Mouse (Mus musculus) stomach, postnatal 0 days (tissue): ENCODE data around the gene Prpf19. TPM values are rescaled to one million over a fixed set of nuclear protein-coding genes. Genes with fewer than 3 reads are reported as not detected.

ENCODE experiments used
- ATAC-seq: fragments of 200-750 bp; cut with Nextera tagmentation; 2 replicates; pipeline ENCODE4 v1.8.0; 2017; ENCODE audit not compliant: low FRiP score, low TSS enrichment
- DNase-seq: peaks from one replicate; pipeline ENCODE4 v3.0.0-alpha.2; 2016; ENCODE audit warnings: low spot score
- H3K27ac ChIP-seq: fragments of 300-500 bp; sonication (generic); replicated peaks from 2 replicates; pipeline ENCODE4 v1.5.1; 2014; ENCODE audit warnings: mild to moderate bottlenecking, control low read depth
- H3K27me3 ChIP-seq: fragments of 300-500 bp; sonication (generic); 2 replicates; pipeline ENCODE4 v1.6.1; 2014; ENCODE audit warnings: low read length; ENCODE audit not compliant: control insufficient read depth, insufficient read depth
- H3K36me3 ChIP-seq: fragments of 300-500 bp; sonication (generic); 2 replicates; pipeline ENCODE4 v1.6.1; 2014; ENCODE audit warnings: low read length, mixed read lengths; ENCODE audit not compliant: control insufficient read depth, insufficient read depth
- H3K4me1 ChIP-seq: fragments of 300-500 bp; sonication (generic); replicated peaks from 2 replicates; pipeline ENCODE4 v1.6.1; 2014; ENCODE audit warnings: antibody characterized with exemption; ENCODE audit not compliant: control insufficient read depth, insufficient read depth
- H3K4me2 ChIP-seq: fragments of 300-500 bp; sonication (generic); replicated peaks from 2 replicates; pipeline ENCODE4 v1.6.1; 2014; ENCODE audit warnings: low read depth, mild to moderate bottlenecking, control low read depth, moderate library complexity
- H3K4me3 ChIP-seq: fragments of 300-500 bp; sonication (generic); 2 replicates; pipeline ENCODE4 v1.5.1; 2014; ENCODE audit warnings: low read depth, low read length, control low read depth
- H3K9ac ChIP-seq: fragments of 300-500 bp; sonication (generic); 2 replicates; pipeline ENCODE4 v1.6.1; 2014; ENCODE audit warnings: mild to moderate bottlenecking, low read length, control low read depth, mixed read lengths
- H3K9me3 ChIP-seq: fragments of 300-500 bp; sonication (generic); 2 replicates; pipeline ENCODE4 v1.6.1; 2016; ENCODE audit warnings: low read length; ENCODE audit not compliant: control insufficient read depth
- CTCF ChIP-seq: IDR thresholded peaks from 2 replicates; pipeline ENCODE4 v1.5.1; 2016; ENCODE audit warnings: antibody characterized with exemption, low read depth, mild to moderate bottlenecking, moderate library complexity
- EP300 ChIP-seq: optimal IDR thresholded peaks from 2 replicates; pipeline ENCODE3; 2016; ENCODE audit warnings: antibody characterized with exemption
- WGBS: fragments of 180-500 bp; shearing (Covaris S2); extraction: QIAGEN DNeasy Blood & Tissue Kit; methylation state at CpG from one replicate; pipeline ENCODE4 v1.1.7; 2014; 5-methylcytosine and 5-hydroxymethylcytosine counted together
- polyA plus RNA-seq: library from polyadenylated mRNA; unstranded; fragments of >200 nt; fragmentation: Nextera tagmentation; extraction: Ambion mirVana; gene quantifications from 2 replicates; pipeline ENCODE4 v1.2.1, GENCODE M21; 2015

Gene Prpf19
- polyA plus RNA-seq, 1 experiment from 2014 or later = 19.5 TPM

DNA sequence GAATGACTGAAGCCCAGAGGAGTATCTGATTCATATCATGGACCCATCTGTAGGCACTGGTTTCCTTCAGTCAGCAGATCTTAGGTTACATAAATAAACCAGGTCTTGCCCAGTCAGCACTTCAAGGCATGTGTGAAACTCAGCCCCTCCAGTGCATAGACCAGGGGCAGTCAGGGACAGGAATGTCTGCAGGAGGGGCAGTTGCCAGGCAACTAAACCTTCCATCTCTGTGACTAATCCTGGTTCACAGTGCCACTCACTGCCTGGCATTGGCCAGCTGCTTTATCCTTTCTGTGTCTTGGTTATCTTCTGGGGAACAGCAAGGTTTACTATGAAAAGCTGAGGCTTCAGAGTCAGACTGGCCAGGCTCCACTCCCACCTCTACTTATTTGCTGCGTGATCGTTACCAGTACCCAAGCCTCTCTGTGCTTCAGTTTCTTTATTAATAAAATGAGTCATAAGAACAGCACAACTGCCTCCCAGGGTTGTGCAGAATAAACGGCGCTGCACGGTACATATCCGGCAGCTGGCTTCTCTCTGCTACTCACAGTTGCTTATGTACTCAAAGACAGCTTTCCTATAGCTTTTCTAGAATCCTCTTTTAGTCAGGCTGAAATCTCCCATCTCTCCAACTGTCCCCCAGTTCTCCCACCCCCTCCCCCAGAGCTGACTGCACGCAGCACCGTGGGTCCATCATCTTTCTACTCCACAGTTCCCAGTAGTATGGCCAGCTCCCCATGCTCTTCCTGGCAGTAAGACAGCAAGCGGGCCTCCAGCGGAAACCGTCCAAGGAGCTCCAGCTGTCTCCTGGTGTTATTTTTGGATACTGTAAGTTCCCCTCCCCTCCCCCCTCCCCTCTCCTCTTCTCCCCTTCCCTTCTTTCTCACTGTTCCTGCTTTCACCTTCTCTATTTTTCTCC is 57.2 kb downstream of the Prpf19 start:
- no peak overlapping the region for H3K9ac ChIP-seq

More for the DNA sequence above, 57.2 kb downstream of the Prpf19 start:
- WGBS = 26% methylated on average over 11 of the region's 11 CpGs
- ATAC-seq = peak; percentile 38; the same call in 1 of the 2 replicates
- Histone ChIP-seq H3K27ac (peak overlapping the region; percentile 88), H3K9me3 (no peaks in the 10 kb centered on the region), H3K4me2 (peak overlapping the region; percentile 11), H3K27me3 (no peaks in the 10 kb centered on the region), H3K4me3 (no peak overlapping the region), H3K36me3 (no peaks in the 10 kb centered on the region), H3K4me1 (no peaks in the 10 kb centered on the region; the same call in 1 of the 2 replicates)
- DNase-seq = no peak
- TF ChIP-seq EP300 (no peak), CTCF (0 out of 2 replicates have a peak, but pooled peaks have one; percentile 1)

Other genes starting within 250 kb of the Prpf19 start
- gene Pga5, start 217.2 kb upstream of the Prpf19 start, polyA plus RNA-seq = 22,358 and 23,362 TPM in 2 replicates
- 48.6 and 57.3 TPM in 2 replicates for gene Vps37c, start 206.5 kb upstream of the Prpf19 start, polyA plus RNA-seq
- gene Cd5, start 156.2 kb upstream of the Prpf19 start, polyA plus RNA-seq = 1.6 and 1.8 TPM in 2 replicates
- gene Cd6, start 65.2 kb upstream of the Prpf19 start, polyA plus RNA-seq = 0.06 and 0.07 TPM in 2 replicates
- 4.0 and 5.2 TPM in 2 replicates for gene Slc15a3, start 55.5 kb upstream of the Prpf19 start, polyA plus RNA-seq
- gene Tmem132a, start 25.3 kb upstream of the Prpf19 start, polyA plus RNA-seq = 19.1 and 20.8 TPM in 2 replicates
- gene Tmem109, start 13.2 kb upstream of the Prpf19 start, polyA plus RNA-seq = 176 and 186 TPM in 2 replicates
- 0.08 and 0.17 TPM in 2 replicates for gene Zp1, start 25.4 kb downstream of the Prpf19 start, polyA plus RNA-seq
- gene Ptgdr2, start 41.9 kb downstream of the Prpf19 start, polyA plus RNA-seq = 0.06 and 0.07 TPM in 2 replicates
- 13.9 and 15.4 TPM in 2 replicates for gene Ccdc86, start 54.0 kb downstream of the Prpf19 start, polyA plus RNA-seq
- gene Ms4a10, start 79.4 kb downstream of the Prpf19 start, polyA plus RNA-seq = 0.13 TPM in 1 of 2 replicates, not detected in the other
- 0.10 TPM in 1 of 2 replicates, not detected in the other for gene Ms4a15, start 98.0 kb downstream of the Prpf19 start, polyA plus RNA-seq
- not detected in 2 replicates for gene Ms4a18, start 122.8 kb downstream of the Prpf19 start, polyA plus RNA-seq
- gene Ms4a8a, start 185.9 kb downstream of the Prpf19 start, polyA plus RNA-seq = 21.0 and 22.3 TPM in 2 replicates
- 0.08 TPM in 1 of 2 replicates, not detected in the other for gene 1700017D01Rik, start 235.6 kb downstream of the Prpf19 start, polyA plus RNA-seq